Mouse (Mus musculus): ENCODE data around the gene Shisa7. TPM values are rescaled to one million over a fixed set of nuclear protein-coding genes. Genes with fewer than 3 reads are reported as not detected.
A peak's percentile ranks its signal among the peaks of the same experiment; 100 is the strongest.
"Not testable (repeated sequence)": the region's sequence is repeated elsewhere in the genome, so short reads cannot be mapped to it uniquely, and the experiment has no call there.

The Shisa7 gene
- polyA plus RNA-seq, 1 experiment from 2014 or later, result 0.72 TPM

DNA sequence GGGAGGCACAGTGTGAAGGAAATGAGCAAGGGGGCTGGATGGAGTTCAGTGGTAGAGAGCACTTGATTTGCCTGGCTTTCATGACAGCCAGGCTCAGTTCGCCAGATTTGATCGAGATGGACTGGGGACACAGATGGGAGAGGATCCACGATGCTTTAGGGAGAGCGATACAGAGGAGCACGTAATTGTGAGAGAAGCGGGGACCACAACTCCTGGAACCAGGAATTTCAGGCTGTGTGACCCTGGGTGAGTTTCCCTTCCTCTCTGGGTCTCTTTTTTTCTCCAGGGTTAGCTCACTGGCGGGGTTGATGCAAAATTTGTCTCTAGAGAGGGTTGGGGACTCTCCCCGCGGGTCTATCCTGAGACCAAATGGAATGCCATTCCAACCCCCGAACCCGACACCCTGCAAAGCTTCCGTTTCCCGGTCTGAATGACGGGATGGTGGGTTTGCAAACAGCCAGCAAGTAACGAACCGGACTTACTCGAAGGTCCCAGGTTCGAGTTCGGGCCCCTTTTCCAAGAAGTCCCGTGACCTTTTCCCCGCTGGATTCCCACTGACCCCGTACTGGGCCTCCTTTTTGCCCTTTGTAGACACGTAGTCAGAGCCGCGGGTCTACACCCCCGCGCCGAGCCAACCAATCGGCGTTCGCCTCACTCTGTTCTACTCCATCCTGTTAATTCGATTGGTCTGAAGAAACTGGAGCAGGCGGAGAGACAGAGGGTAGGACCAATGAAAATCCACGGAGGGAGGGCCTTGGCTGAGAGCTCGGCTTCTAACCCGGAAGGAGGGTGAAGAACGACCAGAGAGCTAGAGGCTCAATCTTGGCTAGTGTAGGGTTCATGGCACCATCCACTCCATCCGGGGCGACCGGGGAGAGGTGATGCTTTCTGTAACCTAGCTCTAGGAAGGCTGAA lies 21.3 kb upstream of the Shisa7 start:
- Histone ChIP-seq H3K9me3 (replicated peaks; ENCODE audit: control insufficient read depth, low read length) (no peaks in the 10 kb centered on the region), H3K27me3 (ENCODE audit: control insufficient read depth, insufficient read depth, low read length) (no peaks in the 10 kb centered on the region), H3K9ac (replicated peaks; ENCODE audit: low read length) (peak overlapping the region; percentile 63), H3K27ac (replicated peaks; ENCODE audit: low read depth, low read length) (no peak overlapping the region), H3K4me3 (ENCODE audit: low read depth, low read length) (peak overlapping the region; percentile 48), H3K36me3 (replicated peaks; ENCODE audit: control insufficient read depth, insufficient read depth, low read depth, low read length) (no peaks in the 10 kb centered on the region), H3K4me1 (ENCODE audit: control insufficient read depth, insufficient read depth, low read length) (no peaks in the 10 kb centered on the region), H3K4me2 (ENCODE audit: low read depth, low read length) (peak overlapping the region; percentile 55)
- DNase-seq (ENCODE audit: low spot score) (peak; percentile 97), ATAC-seq (replicated peaks; ENCODE audit: insufficient number of reproducible peaks, low FRiP score, low TSS enrichment, low read depth) (peak; percentile 100)
- WGBS, result 5% methylated on average over 40 of the region's 40 CpGs

DNA sequence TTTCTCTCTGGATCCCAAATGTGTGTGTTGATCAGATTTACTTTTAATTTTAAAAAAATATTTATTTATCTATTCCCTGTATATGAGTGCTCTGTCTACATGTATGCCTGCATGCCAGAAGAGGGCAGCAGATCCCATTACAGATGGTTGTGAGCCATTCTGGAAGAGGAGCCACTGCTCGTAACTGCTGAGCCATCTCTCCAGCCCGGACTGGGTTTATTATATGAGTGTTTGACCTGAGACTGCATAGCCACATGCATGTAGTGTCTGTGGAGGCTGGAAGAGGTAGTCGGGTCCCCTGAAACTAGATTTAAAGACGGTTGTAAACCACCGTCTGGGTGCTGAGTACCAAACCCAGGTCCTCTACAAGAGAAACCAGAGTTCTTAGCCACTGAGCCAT lies 20.6 kb upstream of the Shisa7 start:
- Histone ChIP-seq H3K27ac (replicated peaks; ENCODE audit: low read depth, low read length) (no peak overlapping the region), H3K36me3 (replicated peaks; ENCODE audit: control insufficient read depth, insufficient read depth, low read depth, low read length) (no peaks in the 10 kb centered on the region), H3K4me1 (ENCODE audit: control insufficient read depth, insufficient read depth, low read length) (no peaks in the 10 kb centered on the region), H3K9ac (replicated peaks; ENCODE audit: low read length) (no peak overlapping the region), H3K4me2 (ENCODE audit: low read depth, low read length) (no peak overlapping the region), H3K4me3 (ENCODE audit: low read depth, low read length) (peak overlapping the region; percentile 48; the same call in 1 of the 2 replicates), H3K27me3 (ENCODE audit: control insufficient read depth, insufficient read depth, low read length) (no peaks in the 10 kb centered on the region), H3K9me3 (replicated peaks; ENCODE audit: control insufficient read depth, low read length) (no peaks in the 10 kb centered on the region)
- WGBS, result 49% methylated on average over 5 of the region's 5 CpGs
- peak; percentile 38 for DNase-seq (ENCODE audit: low spot score)
- no peak; the same call in 1 of the 2 replicates for ATAC-seq (replicated peaks; ENCODE audit: insufficient number of reproducible peaks, low FRiP score, low TSS enrichment, low read depth)

DNA sequence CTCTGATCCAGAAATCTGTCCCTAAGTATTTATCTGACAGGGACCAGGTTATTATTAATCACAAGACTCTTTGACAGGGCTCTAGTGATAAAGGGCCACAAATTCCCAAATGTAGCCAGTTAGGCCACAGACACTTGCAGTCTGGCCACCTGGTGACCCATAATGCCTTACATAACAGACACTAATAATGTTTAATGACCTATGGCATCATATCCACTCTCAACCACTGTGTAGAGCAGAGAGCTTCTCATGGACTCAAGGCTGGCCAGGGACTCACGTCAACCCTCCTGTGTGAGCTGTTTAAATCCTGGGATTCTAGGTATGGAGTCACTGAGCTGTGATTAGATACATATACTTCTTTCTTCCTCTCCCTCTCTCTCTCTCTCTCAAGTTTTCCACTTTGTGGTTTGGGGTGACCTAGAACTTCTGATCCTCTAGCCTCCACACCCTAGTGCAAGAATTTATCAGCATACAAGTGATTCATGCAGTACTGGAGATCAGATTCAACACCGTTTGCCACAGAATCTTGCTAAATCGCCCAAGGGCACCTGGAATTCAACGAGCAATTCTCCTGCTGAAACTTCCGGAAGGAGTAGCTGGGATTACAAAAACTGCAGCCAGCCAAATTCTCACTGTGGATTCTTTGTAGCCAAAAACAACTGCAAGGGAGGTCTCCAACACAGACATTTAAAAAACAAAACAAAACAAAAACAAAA lies 19.8 kb upstream of the Shisa7 start:
- Histone ChIP-seq H3K9me3 (replicated peaks; ENCODE audit: control insufficient read depth, low read length) (no peaks in the 10 kb centered on the region), H3K4me3 (ENCODE audit: low read depth, low read length) (no peak overlapping the region), H3K27me3 (ENCODE audit: control insufficient read depth, insufficient read depth, low read length) (no peaks in the 10 kb centered on the region), H3K4me2 (ENCODE audit: low read depth, low read length) (no peak overlapping the region), H3K27ac (replicated peaks; ENCODE audit: low read depth, low read length) (no peak overlapping the region), H3K4me1 (ENCODE audit: control insufficient read depth, insufficient read depth, low read length) (no peaks in the 10 kb centered on the region), H3K9ac (replicated peaks; ENCODE audit: low read length) (no peak overlapping the region), H3K36me3 (replicated peaks; ENCODE audit: control insufficient read depth, insufficient read depth, low read depth, low read length) (no peaks in the 10 kb centered on the region)
- no peak for DNase-seq (ENCODE audit: low spot score)
- ATAC-seq (replicated peaks; ENCODE audit: insufficient number of reproducible peaks, low FRiP score, low TSS enrichment, low read depth), result no peak
- WGBS, result 66% methylated on average over 5 of the region's 5 CpGs

DNA sequence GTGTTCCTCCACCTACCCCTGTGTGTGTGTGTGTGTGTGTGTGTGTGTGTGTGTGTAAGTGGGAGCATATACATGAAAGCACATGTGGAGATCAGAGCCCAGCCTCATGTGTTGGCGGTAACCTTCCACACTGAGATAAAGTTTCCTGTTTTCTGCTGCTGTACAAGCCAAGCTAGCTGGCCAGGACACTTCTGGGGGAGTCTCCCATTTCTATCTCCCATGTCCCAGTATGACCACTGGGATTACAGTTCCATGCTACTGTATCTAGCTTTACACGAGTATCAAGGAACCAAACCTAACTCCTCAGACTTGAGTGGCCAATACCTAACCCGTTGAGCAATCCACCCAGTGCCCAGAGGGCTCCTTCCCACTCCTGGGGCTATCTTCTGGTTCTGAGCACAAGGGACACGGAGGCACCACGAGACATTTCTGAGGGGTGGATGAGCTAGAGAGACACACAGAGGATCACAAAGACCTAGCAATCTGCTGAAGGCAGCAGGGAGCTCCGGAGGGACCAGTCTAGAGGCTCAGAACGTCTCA lies 19.1 kb upstream of the Shisa7 start:
- H3K4me1 ChIP-seq (ENCODE audit: control insufficient read depth, insufficient read depth, low read length), result no peaks in the 10 kb centered on the region
- H3K27ac ChIP-seq (replicated peaks; ENCODE audit: low read depth, low read length), result no peak overlapping the region
- no peaks in the 10 kb centered on the region for H3K27me3 ChIP-seq (ENCODE audit: control insufficient read depth, insufficient read depth, low read length)
- H3K9me3 ChIP-seq (replicated peaks; ENCODE audit: control insufficient read depth, low read length), result no peaks in the 10 kb centered on the region
- 73% methylated on average over 7 of the region's 7 CpGs for WGBS
- ATAC-seq (replicated peaks; ENCODE audit: insufficient number of reproducible peaks, low FRiP score, low TSS enrichment, low read depth), result no peak
- DNase-seq (ENCODE audit: low spot score), result no peak
- H3K4me2 ChIP-seq (ENCODE audit: low read depth, low read length), result no peak overlapping the region
- no peaks in the 10 kb centered on the region for H3K36me3 ChIP-seq (replicated peaks; ENCODE audit: control insufficient read depth, insufficient read depth, low read depth, low read length)
- H3K9ac ChIP-seq (replicated peaks; ENCODE audit: low read length), result no peak overlapping the region
- no peak overlapping the region for H3K4me3 ChIP-seq (ENCODE audit: low read depth, low read length)

DNA sequence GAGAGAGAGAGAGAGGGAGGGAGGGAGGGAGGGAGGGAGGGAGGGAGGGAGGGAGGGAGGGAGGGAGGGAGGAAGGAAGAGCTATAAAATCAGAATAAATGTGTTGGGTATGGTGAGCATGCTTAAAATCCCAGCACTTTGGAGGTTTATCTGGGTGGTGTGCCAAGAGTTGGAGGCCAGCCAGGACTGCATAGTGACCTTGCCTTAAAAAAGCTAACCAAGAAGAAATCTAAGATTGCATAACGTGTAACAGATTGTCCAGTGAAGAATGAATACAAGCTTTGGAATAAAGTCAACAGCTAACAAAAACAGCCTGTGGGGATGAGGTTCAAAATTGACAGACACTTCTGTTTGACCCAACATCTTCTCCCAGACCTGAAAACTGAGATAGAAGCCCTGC lies 18.5 kb upstream of the Shisa7 start:
- no peaks in the 10 kb centered on the region for H3K27me3 ChIP-seq (ENCODE audit: control insufficient read depth, insufficient read depth, low read length)
- H3K9ac ChIP-seq (replicated peaks; ENCODE audit: low read length), result no peak overlapping the region
- no peaks in the 10 kb centered on the region for H3K36me3 ChIP-seq (replicated peaks; ENCODE audit: control insufficient read depth, insufficient read depth, low read depth, low read length)
- ATAC-seq (replicated peaks; ENCODE audit: insufficient number of reproducible peaks, low FRiP score, low TSS enrichment, low read depth) (no peak), DNase-seq (ENCODE audit: low spot score) (no peak)
- 43% methylated on average over 1 of the region's 1 CpGs for WGBS
- H3K9me3 ChIP-seq (replicated peaks; ENCODE audit: control insufficient read depth, low read length), result no peaks in the 10 kb centered on the region
- no peak overlapping the region for H3K4me2 ChIP-seq (ENCODE audit: low read depth, low read length)
- no peaks in the 10 kb centered on the region for H3K4me1 ChIP-seq (ENCODE audit: control insufficient read depth, insufficient read depth, low read length)
- no peak overlapping the region for H3K27ac ChIP-seq (replicated peaks; ENCODE audit: low read depth, low read length)
- no peak overlapping the region for H3K4me3 ChIP-seq (ENCODE audit: low read depth, low read length)

DNA sequence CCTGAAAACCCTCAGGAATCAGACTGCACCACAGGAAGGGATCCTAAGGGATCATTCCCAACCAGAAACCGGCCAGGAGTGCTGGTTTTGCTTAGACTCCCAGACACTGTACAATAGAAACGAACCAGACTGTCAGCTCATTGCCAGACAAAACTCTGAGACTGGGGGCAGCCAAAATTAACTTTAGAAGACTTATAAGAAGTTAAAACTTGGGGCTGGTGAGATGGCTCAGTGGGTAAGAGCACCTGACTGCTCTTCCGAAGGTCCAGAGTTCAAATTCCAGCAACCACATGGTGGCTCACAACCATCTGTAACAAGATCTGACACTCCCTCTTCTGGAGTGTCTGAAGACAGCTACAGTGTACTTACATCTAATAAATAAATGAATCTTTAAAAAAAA lies 16.4 kb upstream of the Shisa7 start:
- not testable (repeated sequence) for H3K4me1 ChIP-seq (ENCODE audit: control insufficient read depth, insufficient read depth, low read length); DNase-seq (ENCODE audit: low spot score); H3K4me2 ChIP-seq (ENCODE audit: low read depth, low read length); H3K9me3 ChIP-seq (replicated peaks; ENCODE audit: control insufficient read depth, low read length); ATAC-seq (replicated peaks; ENCODE audit: insufficient number of reproducible peaks, low FRiP score, low TSS enrichment, low read depth); H3K4me3 ChIP-seq (ENCODE audit: low read depth, low read length); H3K9ac ChIP-seq (replicated peaks; ENCODE audit: low read length); H3K27me3 ChIP-seq (ENCODE audit: control insufficient read depth, insufficient read depth, low read length); H3K36me3 ChIP-seq (replicated peaks; ENCODE audit: control insufficient read depth, insufficient read depth, low read depth, low read length); H3K27ac ChIP-seq (replicated peaks; ENCODE audit: low read depth, low read length)
- WGBS, result 82% methylated on average over 3 of the region's 3 CpGs

DNA sequence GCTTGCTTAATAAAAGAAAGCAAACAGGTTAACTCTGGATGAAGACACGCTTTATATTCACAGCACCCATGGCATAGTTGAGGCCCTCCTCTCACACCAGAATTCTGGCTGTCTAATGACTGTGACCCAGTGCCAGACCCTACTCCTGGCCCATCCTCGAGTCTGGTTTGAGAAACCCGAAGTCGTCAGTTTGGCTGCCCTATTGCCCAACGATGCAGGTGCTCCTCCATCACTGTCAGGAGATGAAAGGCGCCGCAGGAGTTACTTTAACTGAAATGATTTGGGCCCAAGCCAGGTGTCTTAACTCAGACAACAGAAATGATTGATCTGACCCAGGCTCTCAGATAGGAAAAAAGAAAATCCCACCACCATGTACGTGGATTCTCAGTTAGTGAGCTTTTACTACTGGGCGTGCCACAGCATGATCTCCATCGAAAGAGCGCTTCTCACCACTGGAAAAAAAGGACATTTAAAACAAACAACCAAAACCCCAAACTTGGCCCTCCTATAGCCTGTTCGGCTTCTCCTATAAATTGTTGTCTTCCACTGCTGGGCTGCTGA lies 15.0 kb upstream of the Shisa7 start:
- WGBS, result 79% methylated on average over 12 of the region's 12 CpGs
- Histone ChIP-seq H3K27me3 (ENCODE audit: control insufficient read depth, insufficient read depth, low read length) (no peaks in the 10 kb centered on the region), H3K9me3 (replicated peaks; ENCODE audit: control insufficient read depth, low read length) (no peaks in the 10 kb centered on the region), H3K27ac (replicated peaks; ENCODE audit: low read depth, low read length) (no peak overlapping the region), H3K4me3 (ENCODE audit: low read depth, low read length) (no peak overlapping the region), H3K36me3 (replicated peaks; ENCODE audit: control insufficient read depth, insufficient read depth, low read depth, low read length) (no peaks in the 10 kb centered on the region), H3K4me1 (ENCODE audit: control insufficient read depth, insufficient read depth, low read length) (no peaks in the 10 kb centered on the region), H3K4me2 (ENCODE audit: low read depth, low read length) (no peak overlapping the region), H3K9ac (replicated peaks; ENCODE audit: low read length) (no peak overlapping the region)
- no peak for ATAC-seq (replicated peaks; ENCODE audit: insufficient number of reproducible peaks, low FRiP score, low TSS enrichment, low read depth)
- no peak for DNase-seq (ENCODE audit: low spot score)

Data from embryonic facial prominence, embryonic 11.5 days (tissue).